Mouse (Mus musculus) layer of hippocampus, adult 11-12 months (tissue): ENCODE measurements around the gene Nfat5.
A peak's percentile ranks its signal among the peaks of the same experiment; 100 is the strongest.

ENCODE experiments used
- DNase-seq: peaks from one replicate; pipeline ENCODE4 v3.0.0; 2022; ENCODE audit warnings: low spot score

The Nfat5 gene

GRCm38 (mm10) chr8:107292119-107292927 lies 947 bp upstream of the Nfat5 start:
- no peak for DNase-seq

- peak; percentile 31 for DNase-seq
Measured at GRCm38 (mm10) chr8:107293641-107294628, 665 bp downstream of the Nfat5 start.

- no peak for DNase-seq
Measured at GRCm38 (mm10) chr8:107295450-107295849, 2.2 kb downstream of the Nfat5 start.

GRCm38 (mm10) chr8:107311876-107312275 lies 18.6 kb downstream of the Nfat5 start:
- no peak for DNase-seq

GRCm38 (mm10) chr8:107324142-107324541 lies 30.9 kb downstream of the Nfat5 start:
- DNase-seq: peak; percentile 88

- no peak for DNase-seq
Measured at GRCm38 (mm10) chr8:107329595-107329994, 36.3 kb downstream of the Nfat5 start.

- no peak for DNase-seq
Measured at GRCm38 (mm10) chr8:107336480-107336879, 43.2 kb downstream of the Nfat5 start.

- DNase-seq: no peak
Measured at GRCm38 (mm10) chr8:107370311-107370710, 77.0 kb downstream of the Nfat5 start.

- DNase-seq: no peak
Measured at GRCm38 (mm10) chr8:107377346-107377745, 84.1 kb downstream of the Nfat5 start.

GRCm38 (mm10) chr8:107380734-107381133 lies 87.5 kb downstream of the Nfat5 start:
- no peak for DNase-seq

- no peak for DNase-seq
Measured at GRCm38 (mm10) chr8:107381666-107382065, 88.4 kb downstream of the Nfat5 start.

GRCm38 (mm10) chr8:107382898-107383297 lies 89.6 kb downstream of the Nfat5 start:
- no peak for DNase-seq

- no peak for DNase-seq
Measured at GRCm38 (mm10) chr8:107384651-107385050, 91.4 kb downstream of the Nfat5 start.

GRCm38 (mm10) chr8:107385063-107385462 lies 91.8 kb downstream of the Nfat5 start:
- no peak for DNase-seq

GRCm38 (mm10) chr8:107386171-107386570 lies 92.9 kb downstream of the Nfat5 start:
- no peak for DNase-seq

GRCm38 (mm10) chr8:107386642-107387041 lies 93.4 kb downstream of the Nfat5 start:
- DNase-seq: no peak

GRCm38 (mm10) chr8:107387861-107388260 lies 94.6 kb downstream of the Nfat5 start:
- DNase-seq: peak; percentile 60

- DNase-seq: peak; percentile 40
Measured at GRCm38 (mm10) chr8:107389557-107389956, 96.3 kb downstream of the Nfat5 start.

- DNase-seq: no peak
Measured at GRCm38 (mm10) chr8:107390476-107391135, 97.3 kb downstream of the Nfat5 start.

GRCm38 (mm10) chr8:107391136-107391516 lies 97.9 kb downstream of the Nfat5 start:
- DNase-seq: no peak

- DNase-seq: no peak
Measured at GRCm38 (mm10) chr8:107395397-107395796, 102.1 kb downstream of the Nfat5 start.

- no peak for DNase-seq
Measured at GRCm38 (mm10) chr8:107396106-107396670, 102.9 kb downstream of the Nfat5 start.
